Mouse (Mus musculus) MEL (cell line): ENCODE measurements at regions not wholly inside any gene's neighbourhood (a gene's known extent, or its start where the extent isn't known, plus 50 kb on each side); places are given as distances from the start of the nearest gene placed in this dataset.

Experiments used
- DNase-seq: peaks from one replicate; pipeline ENCODE4 v3.0.0; 2011; ENCODE audit warnings: low read depth, low spot score
- H3K27ac ChIP-seq: 2 replicates; pipeline ENCODE4 v1.5.1; 2012; ENCODE audit warnings: low read depth, mild to moderate bottlenecking, control low read depth, low read length, moderate library complexity; ENCODE audit not compliant: control insufficient read depth
- H3K27me3 ChIP-seq, 2 experiments: fragments of 150-350 bp in 1 of 2; sonication (generic) in 1 of 2; 2 replicates each; pipeline ENCODE4 v1.6.1; 2012; ENCODE audit warnings: low read length in 2 of 2, mild to moderate bottlenecking in 2 of 2, improper control_type of control experiment in 1 of 2, moderate library complexity in 1 of 2; ENCODE audit not compliant: insufficient read depth in 2 of 2, control insufficient read depth in 1 of 2
- H3K36me3 ChIP-seq, 2 experiments: 2 replicates each; pipeline ENCODE4 v1.6.1; 2012 to 2014; ENCODE audit warnings: low read length in 2 of 2, improper control_type of control experiment in 1 of 2, inconsistent platforms in 1 of 2, mild to moderate bottlenecking in 1 of 2; ENCODE audit not compliant: insufficient read depth in 2 of 2, control insufficient read depth in 1 of 2
- H3K4me1 ChIP-seq, 2 experiments: fragments of 150-350 bp in 1 of 2; sonication (generic) in 1 of 2; 2 replicates each; pipeline ENCODE4 v1.6.1; 2012; ENCODE audit warnings: low read length in 2 of 2, improper control_type of control experiment in 1 of 2, mild to moderate bottlenecking in 1 of 2; ENCODE audit not compliant: insufficient read depth in 2 of 2, control insufficient read depth in 1 of 2
- H3K4me3 ChIP-seq, 2 experiments: fragments of 150-350 bp in 1 of 2; sonication (generic) in 1 of 2; 2 replicates each; pipeline ENCODE4 v1.5.1; 2012; ENCODE audit warnings: low read depth in 2 of 2, low read length in 2 of 2, mild to moderate bottlenecking in 2 of 2, moderate library complexity in 2 of 2, control low read depth in 1 of 2, improper control_type of control experiment in 1 of 2; ENCODE audit not compliant: control insufficient read depth in 1 of 2, insufficient read depth in 1 of 2
- H3K79me2 ChIP-seq: 2 replicates; pipeline ENCODE4 v1.6.1; 2012; ENCODE audit warnings: mild to moderate bottlenecking, low read length, moderate library complexity; ENCODE audit not compliant: control insufficient read depth, poor library complexity, insufficient read depth
- H3K9ac ChIP-seq: 2 replicates; pipeline ENCODE4 v1.6.1; 2012; ENCODE audit warnings: low read depth, mild to moderate bottlenecking, control low read depth, low read length, moderate library complexity; ENCODE audit not compliant: control insufficient read depth, poor library complexity, severe bottlenecking
- H3K9me3 ChIP-seq: fragments of 150-350 bp; sonication (generic); replicated peaks from 2 replicates; pipeline ENCODE4 v1.6.1; 2012; ENCODE audit warnings: mild to moderate bottlenecking, low read length, improper control_type of control experiment, moderate library complexity; ENCODE audit not compliant: insufficient read depth
- BHLHE40 ChIP-seq: IDR thresholded peaks from 2 replicates; pipeline ENCODE4 v1.6.1; 2012; ENCODE audit warnings: low read depth, mild to moderate bottlenecking, inconsistent platforms, low read length, improper control_type of control experiment, borderline replicate concordance
- CHD1 ChIP-seq: IDR thresholded peaks from 2 replicates; pipeline ENCODE4 v1.6.1; 2012; ENCODE audit warnings: low read depth, mild to moderate bottlenecking, inconsistent platforms, low read length, improper control_type of control experiment
- CHD2 ChIP-seq: IDR thresholded peaks from 2 replicates; pipeline ENCODE4 v1.6.1; 2011; ENCODE audit warnings: low read length, improper control_type of control experiment
- CTCF ChIP-seq, 3 experiments: IDR thresholded peaks in 2 of 3; conservative IDR thresholded peaks in 1 of 3; 2 replicates each; pipeline ENCODE4 v1.5.1; 2011 to 2012; ENCODE audit warnings: low read length in 3 of 3, low read depth in 2 of 3, mild to moderate bottlenecking in 2 of 3, improper control_type of control experiment in 1 of 3, inconsistent platforms in 1 of 3, mixed read lengths in 1 of 3, moderate library complexity in 1 of 3; ENCODE audit not compliant: control insufficient read depth in 1 of 3, insufficient read depth in 1 of 3, poor library complexity in 1 of 3, severe bottlenecking in 1 of 3
- E2F4 ChIP-seq: IDR thresholded peaks from 2 replicates; pipeline ENCODE4 v1.6.1; 2011; ENCODE audit warnings: low read depth, low read length, improper control_type of control experiment, borderline replicate concordance
- ETS1 ChIP-seq: IDR thresholded peaks from 2 replicates; pipeline ENCODE4 v1.6.1; 2012; ENCODE audit warnings: low read depth, mild to moderate bottlenecking, inconsistent platforms, low read length, improper control_type of control experiment, moderate library complexity
- GATA1 ChIP-seq: IDR thresholded peaks from 2 replicates; pipeline ENCODE4 v1.6.1; 2011; ENCODE audit warnings: low read depth, low read length, improper control_type of control experiment
- HCFC1 ChIP-seq: IDR thresholded peaks from 2 replicates; pipeline ENCODE4 v1.6.1; 2012; ENCODE audit warnings: low read depth, mild to moderate bottlenecking, inconsistent platforms, low read length, improper control_type of control experiment, moderate library complexity
- JUND ChIP-seq: IDR thresholded peaks from 2 replicates; pipeline ENCODE4 v1.6.1; 2011; ENCODE audit warnings: low read depth, mild to moderate bottlenecking, improper control_type of control experiment, low read length
- KAT2A ChIP-seq: conservative IDR thresholded peaks from 2 replicates; pipeline ENCODE4 v1.6.1; 2012; ENCODE audit warnings: low read depth, low read length, improper control_type of control experiment, inconsistent platforms
- MAFK ChIP-seq: IDR thresholded peaks from 2 replicates; pipeline ENCODE4 v1.6.1; 2011; ENCODE audit warnings: low read depth, mild to moderate bottlenecking, low read length, improper control_type of control experiment, borderline replicate concordance
- MAX ChIP-seq: IDR thresholded peaks from 2 replicates; pipeline ENCODE4 v1.6.1; 2011; ENCODE audit warnings: low read length, improper control_type of control experiment
- MAZ ChIP-seq: IDR thresholded peaks from 2 replicates; pipeline ENCODE4 v1.6.1; 2012; ENCODE audit warnings: low read depth, mild to moderate bottlenecking, inconsistent platforms, low read length, improper control_type of control experiment
- NELFE ChIP-seq: IDR thresholded peaks from 2 replicates; pipeline ENCODE4 v1.6.1; 2011; ENCODE audit warnings: low read depth, low read length, improper control_type of control experiment
- NRF1 ChIP-seq: IDR thresholded peaks from 2 replicates; pipeline ENCODE4 v1.6.1; 2014; ENCODE audit warnings: low read depth, mild to moderate bottlenecking, inconsistent platforms, low read length, improper control_type of control experiment, moderate library complexity; ENCODE audit not compliant: poor library complexity, insufficient read depth, severe bottlenecking
- POLR2A ChIP-seq, 2 experiments: IDR thresholded peaks; 2 replicates each; pipeline ENCODE4 v1.6.1; 2011 to 2012; ENCODE audit warnings: low read length in 2 of 2, mild to moderate bottlenecking in 2 of 2, control low read depth in 1 of 2, improper control_type of control experiment in 1 of 2, low read depth in 1 of 2, moderate library complexity in 1 of 2; ENCODE audit not compliant: control insufficient read depth in 1 of 2, insufficient read depth in 1 of 2, poor library complexity in 1 of 2
- POLR2AphosphoS2 ChIP-seq: IDR thresholded peaks from 2 replicates; pipeline ENCODE4 v1.6.1; 2011; ENCODE audit warnings: low read length, improper control_type of control experiment
- POLR2AphosphoS5 ChIP-seq: IDR thresholded peaks from 2 replicates; pipeline ENCODE4 v1.6.1; 2012; ENCODE audit warnings: low read depth, borderline replicate concordance, mild to moderate bottlenecking, inconsistent platforms, low read length, moderate library complexity, mixed read lengths
- RAD21 ChIP-seq: IDR thresholded peaks from 2 replicates; pipeline ENCODE4 v1.6.1; 2011; ENCODE audit warnings: mild to moderate bottlenecking, low read depth, low read length, improper control_type of control experiment
- SIN3A ChIP-seq: IDR thresholded peaks from 2 replicates; pipeline ENCODE4 v1.6.1; 2012; ENCODE audit warnings: low read length, improper control_type of control experiment, inconsistent platforms
- TAL1 ChIP-seq: IDR thresholded peaks from 2 replicates; pipeline ENCODE4 v1.6.1; 2012; ENCODE audit warnings: mild to moderate bottlenecking, inconsistent platforms, low read length, moderate library complexity, mixed read lengths
- TBP ChIP-seq: IDR thresholded peaks from 2 replicates; pipeline ENCODE4 v1.8.0; 2011; ENCODE audit warnings: low read depth, low read length, improper control_type of control experiment
- USF1 ChIP-seq: IDR thresholded peaks from 2 replicates; pipeline ENCODE4 v1.6.1; 2014; ENCODE audit warnings: low read depth, mild to moderate bottlenecking, inconsistent platforms, low read length, improper control_type of control experiment, moderate library complexity
- ZC3H11A ChIP-seq: IDR thresholded peaks from 2 replicates; pipeline ENCODE4 v1.6.1; 2012; ENCODE audit warnings: low read depth, mild to moderate bottlenecking, inconsistent platforms, low read length, improper control_type of control experiment
- ZNF384 ChIP-seq: IDR thresholded peaks from 2 replicates; pipeline ENCODE4 v1.6.1; 2012; ENCODE audit warnings: low read depth, mild to moderate bottlenecking, inconsistent platforms, low read length, improper control_type of control experiment

- Histone ChIP-seq H3K4me3 (no peak overlapping the region), H3K9ac (no peak overlapping the region), H3K27me3 (no peaks in the 10 kb centered on the region), H3K27ac (no peak overlapping the region), H3K79me2 (no peaks in the 10 kb centered on the region), H3K9me3 (no peaks in the 10 kb centered on the region), H3K4me1 (peaks cover 0 to 4% of the 10 kb centered on the region in 2 experiments; a peak in 2 of 4 replicates)
- DNase-seq: no peak
- TF ChIP-seq ZNF384 (no peak), BHLHE40 (no peak), JUND (no peak), SIN3A (no peak), MAZ (no peak), TBP (no peak), MAX (no peak), TAL1 (no peak), CHD1 (no peak), POLR2AphosphoS5 (no peak), E2F4 (no peak), MAFK (no peak), ZC3H11A (no peak), POLR2AphosphoS2 (no peak), HCFC1 (no peak)
- TF ChIP-seq, all 39 proteins: peak for 0
- no peaks in the 10 kb centered on the region for H3K36me3 ChIP-seq
These were observed 302.4 kb downstream of the Sox9 start for GRCm38 (mm10) chr11:113084442-113084841.

GRCm38 (mm10) chr11:113085556-113085955, 303.5 kb downstream of the Sox9 start:
- no peaks in the 10 kb centered on the region for H3K36me3 ChIP-seq
- H3K27me3 ChIP-seq: no peaks in the 10 kb centered on the region
- no peak overlapping the region for H3K4me3 ChIP-seq
- no peak for DNase-seq
- no peaks in the 10 kb centered on the region for H3K79me2 ChIP-seq
- no peak overlapping the region for H3K27ac ChIP-seq
- no peak for TF ChIP-seq ETS1
- no peak overlapping the region for H3K9ac ChIP-seq
- no peaks in the 10 kb centered on the region for H3K9me3 ChIP-seq
- H3K4me1 ChIP-seq: no peaks in the 10 kb centered on the region; a peak in 1 of 4 replicates

GRCm38 (mm10) chr11:113087084-113087483, 305.1 kb downstream of the Sox9 start:
- H3K9me3 ChIP-seq: no peaks in the 10 kb centered on the region
- H3K36me3 ChIP-seq: no peaks in the 10 kb centered on the region
- no peak overlapping the region for H3K27ac ChIP-seq
- TF ChIP-seq NELFE (no peak), CHD2 (no peak), POLR2A (IDR thresholded peaks at IDR 0.05; ENCODE audit: control insufficient read depth in 1 of 2, insufficient read depth in 1 of 2, low read depth in 1 of 2, low read length in 2 of 2, poor library complexity in 1 of 2) (no peak), GATA1 (no peak), KAT2A (no peak), CTCF (IDR thresholded peaks at IDR 0.05 in 2 of 3, conservative IDR thresholded peaks at IDR 0.05 in 1 of 3; ENCODE audit: control insufficient read depth in 1 of 3, insufficient read depth in 1 of 3, low read depth in 2 of 3, low read length in 3 of 3, poor library complexity in 1 of 3, severe bottlenecking in 1 of 3) (no peak), ZC3H11A (no peak), POLR2AphosphoS2 (no peak), NRF1 (no peak), RAD21 (no peak), SIN3A (no peak), HCFC1 (no peak), MAX (no peak), USF1 (no peak)
- H3K27me3 ChIP-seq: no peaks in the 10 kb centered on the region
- H3K4me3 ChIP-seq: no peak overlapping the region
- no peak for DNase-seq
- no peaks in the 10 kb centered on the region for H3K79me2 ChIP-seq
- H3K9ac ChIP-seq: no peak overlapping the region
- H3K4me1 ChIP-seq: no peaks in the 10 kb centered on the region
